Mouse (Mus musculus) spleen, postnatal 14 days (tissue): Measurements from ENCODE around the gene Dgki.

Source experiments
- DNase-seq, 2 experiments: peaks; one replicate each; pipeline ENCODE4 v3.0.0; 2021 to 2022; ENCODE audit warnings: low spot score in 2 of 2

Dgki gene

GRCm38 (mm10) chr6:36929781-36930180, 370.2 kb downstream of the Dgki start:
- DNase-seq, result no peak

DNA sequence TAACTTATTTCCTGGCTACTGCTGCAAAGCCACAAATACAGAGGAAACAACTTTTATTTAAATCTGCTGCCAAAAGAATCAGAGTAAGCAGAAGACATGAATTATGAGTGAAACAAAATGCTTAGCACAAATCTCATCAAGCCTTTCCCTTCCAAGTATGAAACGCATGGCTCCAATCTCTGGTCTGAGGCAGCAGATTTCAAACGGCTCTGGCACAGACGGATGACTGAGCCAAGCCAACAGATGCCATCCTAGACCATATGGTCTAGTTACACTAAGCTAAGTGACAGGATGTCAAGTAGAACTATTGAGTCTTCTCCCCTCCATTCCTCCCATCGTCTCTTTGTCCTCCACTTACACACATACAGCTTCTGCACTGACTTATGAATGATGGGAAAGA, 373.5 kb downstream of the Dgki start:
- no peak for DNase-seq

DNA sequence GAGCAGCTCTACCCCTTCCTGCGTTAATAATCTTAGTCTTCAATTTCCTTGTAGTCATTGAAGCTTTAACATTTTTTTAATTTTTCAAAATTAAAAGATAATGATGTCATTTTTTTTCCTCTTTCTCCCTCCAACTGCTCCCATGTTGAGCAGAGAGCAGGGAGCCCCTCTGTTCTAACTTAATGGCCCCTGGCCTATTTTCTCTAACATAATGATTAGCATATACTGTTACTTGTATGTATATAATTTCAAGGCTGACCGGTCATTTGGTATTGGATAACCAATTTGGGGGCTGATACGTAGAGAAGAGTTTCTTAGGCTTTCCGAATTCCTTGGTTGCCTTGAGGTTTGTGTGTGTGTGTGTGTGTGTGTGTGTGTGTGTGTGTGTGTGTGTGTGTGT, 378.0 kb downstream of the Dgki start:
- no peak for DNase-seq

- DNase-seq, result no peak
These were observed 388.4 kb downstream of the Dgki start for GRCm38 (mm10) chr6:36911586-36911985.

- no peak for DNase-seq
These were observed 392.8 kb downstream of the Dgki start for GRCm38 (mm10) chr6:36907191-36907590.

DNA sequence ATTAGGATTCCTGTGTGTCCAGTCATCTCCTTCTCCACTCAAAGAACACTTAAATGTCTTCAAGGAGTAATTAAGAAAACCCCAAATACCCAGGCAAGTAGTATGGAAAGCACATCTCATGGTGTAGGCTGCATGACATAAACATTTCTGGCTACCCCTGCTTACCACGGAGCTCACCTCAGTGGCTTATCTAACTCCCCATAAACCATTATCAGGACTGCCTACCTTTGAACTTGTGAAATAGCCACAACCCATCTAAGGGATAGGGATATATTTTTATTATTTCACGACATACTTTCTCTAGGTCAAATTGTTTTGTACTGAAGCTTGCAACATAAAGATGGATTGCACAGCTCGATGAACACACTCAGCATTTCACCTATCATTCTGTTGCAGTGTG, 394.0 kb downstream of the Dgki start:
- no peak for DNase-seq

DNA sequence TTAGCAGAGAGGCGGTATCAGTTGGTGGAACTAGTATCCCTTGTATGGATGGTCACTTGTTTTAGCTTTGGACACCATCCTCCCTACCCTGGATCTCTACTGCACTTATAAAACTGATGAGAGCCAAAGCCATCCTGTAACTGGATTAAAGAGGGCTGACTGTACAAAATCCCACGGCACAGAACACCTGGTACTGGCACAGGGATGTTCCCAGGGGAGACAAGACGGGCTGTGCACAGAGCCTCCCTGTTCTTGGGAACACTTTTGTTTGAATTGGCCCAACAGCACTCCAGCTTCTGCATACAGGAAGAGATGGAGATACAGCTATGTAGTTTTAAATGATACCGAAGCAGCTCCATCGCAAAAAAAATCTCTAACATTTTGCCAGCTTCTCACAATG, 395.1 kb downstream of the Dgki start:
- no peak for DNase-seq

GRCm38 (mm10) chr6:36903821-36904220, 396.2 kb downstream of the Dgki start:
- DNase-seq, result no peak

GRCm38 (mm10) chr6:36903159-36903794, 396.7 kb downstream of the Dgki start:
- no peak for DNase-seq

DNA sequence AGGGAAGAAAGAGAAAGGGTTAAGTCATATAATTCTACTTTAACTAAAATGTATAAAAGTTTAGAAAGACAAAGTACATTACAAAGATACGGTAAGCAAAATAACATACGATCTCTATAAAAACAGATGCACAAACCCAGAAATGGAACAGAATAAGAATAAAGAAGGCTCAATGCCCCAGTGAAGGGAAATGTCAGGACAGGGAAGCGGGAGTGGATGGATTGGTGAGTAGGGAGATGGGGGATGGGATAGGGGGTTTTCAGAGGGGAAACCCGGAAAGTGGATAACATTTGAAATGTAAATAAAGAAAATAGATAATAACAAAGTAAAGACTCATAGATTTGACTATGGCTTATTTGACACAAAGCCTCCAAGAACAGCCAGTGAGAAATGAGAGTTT, 400.1 kb downstream of the Dgki start:
- DNase-seq, result no peak

DNA sequence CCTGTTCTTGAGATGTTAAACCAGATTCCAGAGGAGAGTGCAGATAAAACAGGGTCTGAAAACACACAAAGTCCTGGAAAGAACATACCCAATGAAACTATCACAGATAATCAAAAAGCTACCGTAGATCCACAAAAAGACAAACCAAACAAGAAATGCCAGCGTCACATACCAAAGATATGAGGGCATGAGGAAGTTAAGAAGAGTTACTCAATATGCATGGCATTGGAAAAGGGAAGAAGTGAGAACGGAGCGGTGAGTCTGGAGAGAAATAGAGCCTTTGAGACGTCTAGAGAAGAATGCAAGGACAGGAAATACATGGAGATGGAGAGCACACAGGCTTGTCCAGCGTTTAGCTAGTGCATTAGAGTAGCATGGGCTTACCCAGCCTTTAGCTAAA, 401.6 kb downstream of the Dgki start:
- DNase-seq, result no peak

DNA sequence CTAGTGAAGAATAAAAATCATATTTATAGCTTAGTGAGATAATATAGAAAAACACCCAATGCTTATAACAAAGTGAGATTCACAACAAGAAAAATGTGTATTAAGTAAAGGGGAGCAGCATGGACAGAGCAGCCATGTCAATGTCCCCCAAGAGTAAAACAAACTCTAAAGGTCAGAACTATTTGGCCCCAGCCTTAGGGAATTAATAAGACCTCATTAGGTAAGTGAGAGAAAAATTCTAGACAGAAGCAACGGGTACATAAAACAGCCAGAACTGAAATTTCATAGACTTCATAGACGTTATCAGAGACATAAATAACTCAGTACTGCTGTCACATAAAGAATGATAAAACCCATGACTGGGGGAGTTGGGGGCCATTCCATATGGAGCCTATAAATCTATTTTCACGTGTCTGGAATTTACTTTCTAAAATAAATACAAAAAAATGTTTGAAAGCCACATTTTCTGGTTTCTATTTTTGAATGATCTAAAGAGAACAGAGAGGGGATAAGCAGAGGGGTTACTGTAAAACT, 402.3 kb downstream of the Dgki start:
- DNase-seq, result no peak

DNA sequence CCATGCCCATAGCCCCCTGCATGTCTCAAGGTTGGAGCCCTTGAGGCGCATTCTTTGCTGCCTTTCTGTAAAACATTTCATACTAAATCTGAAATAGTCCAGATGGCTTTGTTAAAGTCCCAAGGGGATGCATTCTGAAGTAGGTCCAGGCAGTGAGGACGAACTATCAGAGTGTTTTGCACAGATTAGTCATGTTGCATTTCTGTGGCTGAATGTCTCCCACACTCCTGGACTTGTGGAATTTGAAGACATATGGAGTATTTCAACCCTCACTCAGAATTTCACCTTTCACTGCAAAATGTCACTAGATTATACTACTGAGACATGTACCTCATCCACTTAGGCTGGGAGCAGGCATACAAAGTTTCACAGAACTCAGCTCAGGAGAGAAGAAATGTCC, 403.3 kb downstream of the Dgki start:
- DNase-seq, result no peak

- DNase-seq, result no peak
These were observed 408.2 kb downstream of the Dgki start for GRCm38 (mm10) chr6:36891820-36892219.

GRCm38 (mm10) chr6:36890776-36891175, 409.2 kb downstream of the Dgki start:
- DNase-seq, result no peak

- DNase-seq, result no peak
These were observed 409.7 kb downstream of the Dgki start for GRCm38 (mm10) chr6:36890296-36890695.

- DNase-seq, result no peak
These were observed 418.7 kb downstream of the Dgki start for GRCm38 (mm10) chr6:36881309-36881708.

GRCm38 (mm10) chr6:36880643-36881263, 419.2 kb downstream of the Dgki start:
- DNase-seq, result no peak

- DNase-seq, result no peak
These were observed 422.6 kb downstream of the Dgki start for GRCm38 (mm10) chr6:36877399-36877798.

DNA sequence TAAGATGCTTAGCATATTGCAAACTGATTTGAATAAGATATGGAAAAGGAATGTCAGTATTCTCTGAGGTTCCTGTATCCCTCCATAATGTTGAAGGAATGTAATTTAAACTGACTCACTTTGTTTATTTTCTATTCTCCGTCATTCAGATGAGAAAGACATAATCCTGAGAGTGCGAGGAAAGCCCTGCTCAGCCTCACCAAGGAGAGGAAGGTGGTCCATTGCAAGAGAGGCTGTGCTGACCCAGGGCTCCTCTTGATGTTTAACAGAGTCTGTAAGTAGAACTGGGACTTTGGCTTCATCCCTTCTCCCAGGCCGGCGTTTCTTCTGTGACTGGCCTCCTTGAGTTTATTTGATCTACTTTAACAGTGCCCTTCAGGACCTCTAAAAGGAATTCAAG, 423.6 kb downstream of the Dgki start:
- DNase-seq, result no peak

DNA sequence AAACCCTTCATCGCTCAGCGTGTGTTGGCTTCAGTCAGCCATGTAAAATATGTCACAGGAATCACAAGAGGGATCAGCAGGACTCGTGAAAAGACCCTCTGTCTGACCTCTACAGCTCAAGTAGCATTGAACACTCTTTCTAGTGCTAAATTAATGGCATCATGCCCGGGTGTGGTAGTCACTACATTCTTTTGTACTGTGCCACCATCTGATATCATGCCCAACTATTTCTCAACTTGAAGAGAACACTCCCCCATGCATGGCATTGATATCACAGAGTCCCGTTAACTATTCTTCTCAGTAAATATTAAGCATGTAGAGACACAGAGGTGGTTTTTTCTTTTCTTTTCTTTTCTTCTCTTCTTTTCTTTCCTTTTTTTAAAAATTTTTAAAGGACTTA, 424.1 kb downstream of the Dgki start:
- DNase-seq, result no peak

- DNase-seq, result no peak
These were observed 427.1 kb downstream of the Dgki start for GRCm38 (mm10) chr6:36872876-36873275.

DNA sequence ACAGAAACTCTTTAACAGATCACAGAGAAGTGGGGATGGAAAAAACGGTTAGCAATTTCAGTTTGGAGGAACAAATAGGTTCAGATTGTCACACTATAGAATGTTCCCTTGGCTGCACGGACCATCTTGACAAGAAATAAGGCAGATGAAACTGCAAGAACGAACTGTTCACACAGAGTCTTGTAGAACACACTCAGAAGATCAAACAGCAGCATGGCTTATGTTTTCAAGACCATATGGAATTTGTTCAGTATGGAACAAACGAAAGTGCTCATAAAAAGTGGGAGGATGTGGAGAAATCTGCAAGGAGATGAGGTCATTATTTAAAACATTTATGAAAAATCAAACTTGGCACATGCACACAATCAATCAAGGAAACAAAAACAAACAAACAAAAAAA, 431.8 kb downstream of the Dgki start:
- no peak for DNase-seq
